9 mouse cellular contexts compared by ENCODE assay signal in genomic region chr6:141495634-141496418, GRCm38 (mm10). TPM values are rescaled to one million over a fixed set of nuclear protein-coding genes. Genes with fewer than 3 reads are reported as not detected.
DNase-seq lines count a peak whose midpoint lies in the region; ATAC-seq and TF ChIP-seq lines count a peak whose summit lies in the region.
"Had no signal": no experiment of that assay in that cellular context is flagged by ENCODE, and none has a peak within 500 bp of the region (broad histone marks: within the 10 kb centered on the region; RNA-seq: fewer than 3 reads in every experiment).

No protein-coding gene starts in this region.

- no peak overlapping the region for H3K4me3 ChIP-seq in kidney, postnatal 0 days (replicated peaks; ENCODE audit: low read depth, low read length)
- H3K4me3 ChIP-seq in hindbrain, embryonic 11.5 days (ENCODE audit: low read depth, low read length): no peak overlapping the region
- no peak overlapping the region for H3K4me3 ChIP-seq in midbrain, embryonic 12.5 days

- no peaks in the 10 kb centered on the region for H3K9me3 ChIP-seq in kidney, postnatal 0 days (replicated peaks; ENCODE audit: low read length)
- no peaks in the 10 kb centered on the region for H3K9me3 ChIP-seq in hindbrain, embryonic 11.5 days (ENCODE audit: control insufficient read depth, low read length)
- no peaks in the 10 kb centered on the region for H3K9me3 ChIP-seq in midbrain, embryonic 12.5 days

- H3K27ac ChIP-seq in kidney, postnatal 0 days: no peak overlapping the region
- H3K27ac ChIP-seq in hindbrain, embryonic 11.5 days (ENCODE audit: low read depth, low read length): no peak overlapping the region
- peak overlapping the region; percentile 73 for H3K27ac ChIP-seq in midbrain, embryonic 12.5 days (replicated peaks)

- no peaks in the 10 kb centered on the region for H3K27me3 ChIP-seq in kidney, postnatal 0 days (ENCODE audit: insufficient read depth, low read length)
- H3K27me3 ChIP-seq in hindbrain, embryonic 11.5 days (ENCODE audit: control insufficient read depth, insufficient read depth, low read length): no peaks in the 10 kb centered on the region; the same call in 1 of the 2 replicates
- H3K27me3 ChIP-seq in midbrain, embryonic 12.5 days: peaks cover 20% of the 10 kb centered on the region

- no peak for TF ChIP-seq CTCF in kidney, postnatal 0 days (IDR thresholded peaks at IDR 0.05; ENCODE audit: low read depth)

- 33% methylated on average over 13 of the region's 13 CpGs for WGBS in kidney, postnatal 0 days
- WGBS in hindbrain, embryonic 11.5 days: 14% methylated on average over 13 of the region's 13 CpGs
- WGBS in midbrain, embryonic 12.5 days: 6% methylated on average over 13 of the region's 13 CpGs

- H3K36me3 ChIP-seq in kidney, postnatal 0 days (ENCODE audit: insufficient read depth, low read length): no peaks in the 10 kb centered on the region; the same call in 1 of the 2 replicates
- H3K36me3 ChIP-seq in hindbrain, embryonic 11.5 days (ENCODE audit: control insufficient read depth, insufficient read depth, low read length): no peaks in the 10 kb centered on the region
- H3K36me3 ChIP-seq in midbrain, embryonic 12.5 days: no peaks in the 10 kb centered on the region

- no peaks in the 10 kb centered on the region for H3K4me1 ChIP-seq in kidney, postnatal 0 days (replicated peaks; ENCODE audit: insufficient read depth, low read length)
- H3K4me1 ChIP-seq in hindbrain, embryonic 11.5 days (replicated peaks; ENCODE audit: control insufficient read depth, insufficient read depth, low read length): peaks cover 2% of the 10 kb centered on the region; the same call in 1 of the 2 replicates
- H3K4me1 ChIP-seq in midbrain, embryonic 12.5 days: peaks cover 16% of the 10 kb centered on the region

- H3K9ac ChIP-seq in kidney, postnatal 0 days (ENCODE audit: low read depth, low read length): no peak overlapping the region
- no peak overlapping the region for H3K9ac ChIP-seq in hindbrain, embryonic 11.5 days (ENCODE audit: low read depth, low read length)
- H3K9ac ChIP-seq in midbrain, embryonic 12.5 days (replicated peaks): no peak overlapping the region

- H3K4me2 ChIP-seq in kidney, postnatal 0 days (ENCODE audit: low read length): no peak overlapping the region
- no peak overlapping the region for H3K4me2 ChIP-seq in hindbrain, embryonic 11.5 days (replicated peaks; ENCODE audit: low read depth, low read length)
- peak overlapping the region; percentile 10; the same call in 1 of the 2 replicates for H3K4me2 ChIP-seq in midbrain, embryonic 12.5 days (replicated peaks)

- peak; percentile 20 for DNase-seq in kidney, postnatal 0 days (ENCODE audit: low spot score)
- no peak for DNase-seq in kidney, postnatal 14 days
- DNase-seq in brain, embryonic 18.5 days (ENCODE audit: low read depth, low spot score): peak; percentile 47
- peak; percentile 52 for DNase-seq in hindbrain, embryonic 11.5 days (ENCODE audit: low spot score)
- DNase-seq in spleen, adult 12 weeks (ENCODE audit: low spot score): no peak
- no peak for DNase-seq in cerebellum, adult 18-20 months

- ATAC-seq in kidney, postnatal 0 days (replicated peaks; ENCODE audit: low FRiP score, low read depth): 0 out of 2 replicates have a peak, but pooled peaks have one; percentile 47
- ATAC-seq in hindbrain, embryonic 11.5 days (ENCODE audit: low FRiP score): peak; percentile 90
- peak; percentile 95 for ATAC-seq in midbrain, embryonic 12.5 days (ENCODE audit: low FRiP score, low read depth)
- ATAC-seq in cerebellum, adult (ENCODE audit: insufficient number of reproducible peaks, low FRiP score, low TSS enrichment): no peak

RNA-seq across cellular contexts. Expression of gene Slco1c1, which starts 28.3 kb away (rescaled TPM):
- polyA plus RNA-seq in kidney, postnatal 0 days (2015; fragmentation: Nextera tagmentation; extraction: Ambion mirVana): 0.05 and 0.13 TPM in 2 replicates
- 3.6 and 4.7 TPM in 2 replicates for polyA plus RNA-seq in hindbrain, embryonic 11.5 days (2014; fragmentation: Nextera tagmentation; extraction: Ambion mirVana)
- polyA plus RNA-seq in midbrain, embryonic 12.5 days (2016; fragmentation: Nextera tagmentation; extraction: Ambion mirVana): 2.5 and 2.9 TPM in 2 replicates
- polyA plus RNA-seq: spleen, adult 2 months had no signal

Comparison
In these comparisons a context has a peak if more than half of its experiments do, and no peak if none do; other contexts are left out.
1. DNase-seq: peak in kidney, postnatal 0 days (single experiment), brain, embryonic 18.5 days (single experiment) and hindbrain, embryonic 11.5 days (single experiment); none in kidney, postnatal 14 days (single experiment), spleen, adult 12 weeks (single experiment) and cerebellum, adult 18-20 months (0 of 2).